Mouse (Mus musculus) heart, embryonic 16.5 days (tissue): ENCODE measurements around the gene Col25a1. TPM values are rescaled to one million over a fixed set of nuclear protein-coding genes. Genes with fewer than 3 reads are reported as not detected.

Experiments used
- ATAC-seq: fragments of 200-750 bp; cut with Nextera tagmentation; replicated peaks from 2 replicates; pipeline ENCODE4 v1.8.0; 2017; ENCODE audit warnings: moderate number of reproducible peaks; ENCODE audit not compliant: insufficient read depth, low FRiP score; ENCODE audit errors: extremely low read depth
- H3K27ac ChIP-seq: fragments of 300-500 bp; sonication (generic); 2 replicates; pipeline ENCODE4 v1.5.1; 2014; ENCODE audit warnings: mild to moderate bottlenecking, low read length, control low read depth, moderate library complexity
- H3K27me3 ChIP-seq: fragments of 300-500 bp; sonication (generic); 2 replicates; pipeline ENCODE4 v1.6.1; 2014; ENCODE audit warnings: low read length, mixed read lengths; ENCODE audit not compliant: control insufficient read depth, insufficient read depth
- H3K36me3 ChIP-seq: fragments of 300-500 bp; sonication (generic); 2 replicates; pipeline ENCODE4 v1.6.1; 2014; ENCODE audit not compliant: control insufficient read depth, insufficient read depth
- H3K4me1 ChIP-seq: fragments of 300-500 bp; sonication (generic); 2 replicates; pipeline ENCODE4 v1.6.1; 2014; ENCODE audit warnings: low read length, mixed read lengths; ENCODE audit not compliant: control insufficient read depth, insufficient read depth
- H3K4me2 ChIP-seq: fragments of 300-500 bp; sonication (generic); 2 replicates; pipeline ENCODE4 v1.6.1; 2014; ENCODE audit warnings: low read depth, mild to moderate bottlenecking, control low read depth, low read length
- H3K4me3 ChIP-seq: fragments of 300-500 bp; sonication (generic); 2 replicates; pipeline ENCODE4 v1.5.1; 2014; ENCODE audit warnings: mild to moderate bottlenecking, control low read depth, low read length
- H3K9ac ChIP-seq: fragments of 300-500 bp; sonication (generic); 2 replicates; pipeline ENCODE4 v1.6.1; 2014; ENCODE audit warnings: low read length, control low read depth
- H3K9me3 ChIP-seq: fragments of 300-500 bp; sonication (generic); replicated peaks from 2 replicates; pipeline ENCODE4 v1.6.1; 2016; ENCODE audit warnings: low read length; ENCODE audit not compliant: control insufficient read depth
- WGBS: fragments of 180-500 bp; shearing (Covaris S2); extraction: QIAGEN DNeasy Blood & Tissue Kit; methylation state at CpG from one replicate; pipeline ENCODE4 v1.1.7; 2014; 5-methylcytosine and 5-hydroxymethylcytosine counted together
- polyA plus RNA-seq: library from polyadenylated mRNA; unstranded; fragments of >200 nt; fragmentation: Nextera tagmentation; extraction: Ambion mirVana; gene quantifications from 2 replicates; pipeline ENCODE4 v1.2.1, GENCODE M21; 2015

The Col25a1 gene
- polyA plus RNA-seq, 1 experiment from 2014 or later, result 1.2 TPM

DNA sequence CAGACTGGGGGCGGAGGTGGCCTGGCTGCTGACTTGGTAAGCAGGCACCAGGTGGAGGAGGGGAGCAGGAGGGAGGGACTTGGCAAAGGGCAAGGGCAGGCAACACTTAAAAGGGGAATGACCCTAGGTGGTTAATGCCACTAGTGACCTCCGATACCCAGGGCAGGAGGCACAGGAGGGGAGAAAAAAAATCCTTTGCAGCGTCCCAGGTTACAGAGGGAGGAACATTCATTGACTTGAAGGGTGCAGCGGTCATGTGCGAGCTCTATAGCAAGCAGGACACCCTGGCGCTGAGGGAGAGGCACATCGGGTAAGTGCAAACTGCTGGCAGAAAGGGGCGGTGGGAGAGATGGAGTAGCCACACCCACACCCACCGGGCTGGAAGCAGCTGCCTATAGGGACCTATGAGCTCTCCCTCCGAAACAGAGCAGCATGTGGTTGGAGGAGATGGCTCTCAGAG, 486.2 kb downstream of the Col25a1 start, which contains the start of gene Etnppl:
Gene Etnppl (plus strand): TSS at position 10 of the 460 bp plus-strand sequence.
- ATAC-seq, result no peak
- 4% methylated on average over 10 of the region's 10 CpGs for WGBS
- no peak within 1 kb of the TSS for H3K27ac ChIP-seq
- H3K4me3 ChIP-seq, result peak within 1 kb of the TSS; percentile 40
- no peaks in the 10 kb centered on the region for H3K36me3 ChIP-seq
- H3K4me1 ChIP-seq, result 0 out of 2 replicates have a peak, but pooled peaks cover 5% of the 10 kb centered on the region
- H3K9ac ChIP-seq, result peak within 1 kb of the TSS; percentile 20; the same call in 1 of the 2 replicates
- H3K9me3 ChIP-seq, result no peaks in the 10 kb centered on the region
- H3K4me2 ChIP-seq, result peak within 1 kb of the TSS; percentile 66
- H3K27me3 ChIP-seq, result 0 out of 2 replicates have a peak, but pooled peaks cover 5% of the 10 kb centered on the region

GRCm38 (mm10) chr3:130620517-130621146, 489.3 kb downstream of the Col25a1 start:
- H3K27ac ChIP-seq, result no peak overlapping the region
- H3K27me3 ChIP-seq, result 0 out of 2 replicates have a peak, but pooled peaks cover 5% of the 10 kb centered on the region
- 0 out of 2 replicates have a peak, but pooled peaks cover 5% of the 10 kb centered on the region for H3K4me1 ChIP-seq
- 65% methylated on average over 12 of the region's 12 CpGs for WGBS
- H3K4me2 ChIP-seq, result no peak overlapping the region
- no peak for ATAC-seq
- H3K4me3 ChIP-seq, result no peak overlapping the region
- no peak overlapping the region for H3K9ac ChIP-seq
- no peaks in the 10 kb centered on the region for H3K36me3 ChIP-seq
- H3K9me3 ChIP-seq, result no peaks in the 10 kb centered on the region

- Histone ChIP-seq H3K4me2 (no peak overlapping the region), H3K36me3 (no peaks in the 10 kb centered on the region), H3K9ac (no peak overlapping the region), H3K9me3 (peaks cover 4% of the 10 kb centered on the region; the same call in 1 of the 2 replicates), H3K4me3 (no peak overlapping the region), H3K4me1 (no peaks in the 10 kb centered on the region), H3K27ac (no peak overlapping the region), H3K27me3 (no peaks in the 10 kb centered on the region)
- ATAC-seq, result no peak
- 89% methylated on average over 5 of the region's 5 CpGs for WGBS
Observed at GRCm38 (mm10) chr3:130628358-130628757, 497.1 kb downstream of the Col25a1 start.

GRCm38 (mm10) chr3:130633859-130634258, 502.6 kb downstream of the Col25a1 start:
- Histone ChIP-seq H3K4me3 (no peak overlapping the region), H3K4me2 (no peak overlapping the region), H3K9ac (no peak overlapping the region), H3K4me1 (no peaks in the 10 kb centered on the region), H3K27me3 (no peaks in the 10 kb centered on the region), H3K27ac (no peak overlapping the region), H3K36me3 (no peaks in the 10 kb centered on the region), H3K9me3 (no peaks in the 10 kb centered on the region)
- no peak for ATAC-seq
- 62% methylated on average over 5 of the region's 5 CpGs for WGBS

GRCm38 (mm10) chr3:130646110-130646810, 515.0 kb downstream of the Col25a1 start:
- Histone ChIP-seq H3K36me3 (no peaks in the 10 kb centered on the region), H3K4me2 (no peak overlapping the region), H3K27me3 (no peaks in the 10 kb centered on the region), H3K27ac (no peak overlapping the region), H3K4me3 (no peak overlapping the region), H3K9me3 (no peaks in the 10 kb centered on the region), H3K4me1 (no peaks in the 10 kb centered on the region), H3K9ac (no peak overlapping the region)
- no peak for ATAC-seq
- WGBS, result 72% methylated on average over 11 of the region's 11 CpGs

Other genes starting within 250 kb of the Col25a1 start
- 61.7 and 66.6 TPM in 2 replicates for gene Casp6, start 230.1 kb upstream of the Col25a1 start, polyA plus RNA-seq
- 7.4 and 12.4 TPM in 2 replicates for gene Mcub, start 161.3 kb upstream of the Col25a1 start, polyA plus RNA-seq
- gene Sec24b, start 69.9 kb upstream of the Col25a1 start, polyA plus RNA-seq, result 24.7 and 25.8 TPM in 2 replicates